Mouse (Mus musculus) liver, embryonic 16.5 days (tissue): Measurements from ENCODE around the gene Gpalpp1. TPM values are rescaled to one million over a fixed set of nuclear protein-coding genes. Genes with fewer than 3 reads are reported as not detected.

Experiments
- ATAC-seq: fragments of 200-750 bp; cut with Nextera tagmentation; 2 replicates; pipeline ENCODE4 v1.8.0; 2017; ENCODE audit warnings: low read depth, mild to moderate bottlenecking, moderate number of reproducible peaks, moderate library complexity
- H3K27ac ChIP-seq: fragments of 300-500 bp; sonication (generic); 2 replicates; pipeline ENCODE4 v1.5.1; 2014; ENCODE audit warnings: mild to moderate bottlenecking, low read length
- H3K27me3 ChIP-seq: fragments of 300-500 bp; sonication (generic); 2 replicates; pipeline ENCODE4 v1.6.1; 2014; ENCODE audit warnings: low read depth, low read length, mixed read lengths; ENCODE audit not compliant: control insufficient read depth, insufficient read depth
- H3K36me3 ChIP-seq: fragments of 300-500 bp; sonication (generic); 2 replicates; pipeline ENCODE4 v1.6.1; 2014; ENCODE audit warnings: mild to moderate bottlenecking; ENCODE audit not compliant: control insufficient read depth, insufficient read depth
- H3K4me1 ChIP-seq: fragments of 300-500 bp; sonication (generic); 2 replicates; pipeline ENCODE4 v1.6.1; 2014; ENCODE audit warnings: low read depth, low read length, mixed read lengths; ENCODE audit not compliant: control insufficient read depth
- H3K4me2 ChIP-seq: fragments of 300-500 bp; sonication (generic); 2 replicates; pipeline ENCODE4 v1.6.1; 2014; ENCODE audit warnings: low read depth, low read length, mixed read lengths
- H3K4me3 ChIP-seq: fragments of 300-500 bp; sonication (generic); 2 replicates; pipeline ENCODE4 v1.5.1; 2014; ENCODE audit warnings: low read depth, mild to moderate bottlenecking, low read length
- H3K9ac ChIP-seq: fragments of 300-500 bp; sonication (generic); 2 replicates; pipeline ENCODE4 v1.6.1; 2014; ENCODE audit warnings: low read depth, low read length
- H3K9me3 ChIP-seq: fragments of 300-500 bp; sonication (generic); replicated peaks from 2 replicates; pipeline ENCODE4 v1.6.1; 2016; ENCODE audit warnings: low read length; ENCODE audit not compliant: control insufficient read depth
- WGBS: fragments of 180-500 bp; shearing (Covaris S2); extraction: QIAGEN DNeasy Blood & Tissue Kit; methylation state at CpG from one replicate; pipeline ENCODE4 v1.1.7; 2014; ENCODE audit not compliant: insufficient replicate concordance; 5-methylcytosine and 5-hydroxymethylcytosine counted together
- polyA plus RNA-seq: library from polyadenylated mRNA; unstranded; fragments of >200 nt; fragmentation: Nextera tagmentation; extraction: Ambion mirVana; gene quantifications from 2 replicates; pipeline ENCODE4 v1.2.1, GENCODE M21; 2015

The Gpalpp1 gene
- polyA plus RNA-seq, 1 experiment from 2014 or later = 4.5 TPM

- ATAC-seq = no peak
- H3K4me1 ChIP-seq = no peaks in the 10 kb centered on the region
Measured at GRCm38 (mm10) chr14:76053726-76054125, 56.8 kb downstream of the Gpalpp1 start.

DNA sequence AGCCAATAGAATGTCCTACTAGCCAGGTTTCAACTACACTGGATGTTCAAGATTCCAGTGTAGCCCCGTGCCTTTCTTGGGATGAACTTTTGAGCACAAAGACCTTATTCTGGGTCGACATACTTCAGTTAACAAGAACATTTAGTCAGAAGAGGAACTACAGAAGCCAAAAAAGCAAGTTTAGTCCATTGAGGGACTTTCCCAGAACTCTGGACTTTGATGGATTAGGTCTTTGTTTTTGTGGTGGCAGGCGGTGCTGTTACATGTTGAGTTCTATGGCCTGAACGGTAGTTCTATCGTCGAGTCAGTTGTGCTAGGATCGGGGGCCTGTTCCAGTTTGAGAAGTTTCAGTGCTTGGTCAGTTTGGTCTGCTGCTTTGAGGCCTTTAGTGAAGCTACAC is 58.6 kb downstream of the Gpalpp1 start:
- Histone ChIP-seq H3K36me3 (no peaks in the 10 kb centered on the region), H3K9ac (no peak overlapping the region), H3K4me3 (no peak overlapping the region), H3K4me2 (no peak overlapping the region), H3K4me1 (no peaks in the 10 kb centered on the region), H3K9me3 (no peaks in the 10 kb centered on the region), H3K27me3 (no peaks in the 10 kb centered on the region), H3K27ac (no peak overlapping the region)
- WGBS = 40% methylated on average over 7 of the region's 7 CpGs
- no peak for ATAC-seq

More at GRCm38 (mm10) chr14:76053726-76054125, 56.8 kb downstream of the Gpalpp1 start:
- Histone ChIP-seq H3K4me3 (no peak overlapping the region), H3K9me3 (no peaks in the 10 kb centered on the region), H3K27me3 (no peaks in the 10 kb centered on the region), H3K27ac (no peak overlapping the region), H3K36me3 (no peaks in the 10 kb centered on the region), H3K4me2 (no peak overlapping the region), H3K9ac (no peak overlapping the region)
- WGBS = 70% methylated on average over 11 of the region's 11 CpGs

DNA sequence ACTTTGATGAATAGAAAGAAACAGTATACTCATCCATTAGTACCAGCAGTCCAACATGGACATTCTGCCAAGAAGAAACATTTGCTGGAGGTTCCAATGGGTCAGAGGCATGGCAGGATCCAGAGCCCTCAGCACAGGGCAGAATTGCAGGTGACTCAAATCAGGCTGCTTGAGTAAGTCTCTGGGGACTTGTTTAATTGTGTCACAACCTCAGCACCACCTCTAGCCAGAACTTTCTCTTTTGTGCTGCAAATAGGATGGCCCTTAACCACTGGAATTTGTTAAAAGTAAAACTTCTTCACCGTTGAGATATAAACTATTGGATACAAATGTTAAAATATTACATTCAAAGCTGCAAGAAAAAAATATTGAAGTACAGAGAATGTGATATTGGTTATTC is 64.8 kb downstream of the Gpalpp1 start:
- Histone ChIP-seq H3K9me3 (no peaks in the 10 kb centered on the region), H3K27ac (no peak overlapping the region), H3K4me2 (no peak overlapping the region), H3K36me3 (no peaks in the 10 kb centered on the region), H3K4me3 (no peak overlapping the region), H3K9ac (no peak overlapping the region), H3K27me3 (no peaks in the 10 kb centered on the region), H3K4me1 (no peaks in the 10 kb centered on the region)
- no peak for ATAC-seq
- WGBS = 37% methylated on average over 1 of the region's 1 CpGs

DNA sequence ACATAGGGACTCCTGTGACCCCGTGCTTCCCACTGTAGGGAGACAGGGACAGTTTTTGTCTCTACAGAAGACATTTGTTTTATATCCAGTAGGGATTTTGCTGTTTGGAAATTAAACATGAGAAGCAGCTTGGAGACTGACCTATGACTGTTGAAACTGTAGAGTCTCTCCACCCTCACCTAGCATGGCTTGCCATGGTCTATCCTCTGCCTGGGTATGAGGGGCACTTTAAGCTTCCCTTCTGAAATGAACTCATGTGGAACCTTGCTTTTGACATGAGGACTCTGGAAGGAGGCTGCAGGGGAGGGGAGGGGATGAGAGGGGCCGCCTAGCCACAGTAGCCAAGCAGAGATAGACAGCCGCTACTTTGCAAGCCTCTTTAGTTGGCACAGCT is 66.4 kb downstream of the Gpalpp1 start:
- no peaks in the 10 kb centered on the region for H3K9me3 ChIP-seq
- no peak for ATAC-seq
- H3K36me3 ChIP-seq = no peaks in the 10 kb centered on the region
- H3K4me3 ChIP-seq = no peak overlapping the region
- no peak overlapping the region for H3K9ac ChIP-seq
- no peak overlapping the region for H3K27ac ChIP-seq
- WGBS = 66% methylated on average over 3 of the region's 3 CpGs
- no peak overlapping the region for H3K4me2 ChIP-seq
- no peaks in the 10 kb centered on the region for H3K27me3 ChIP-seq
- no peaks in the 10 kb centered on the region for H3K4me1 ChIP-seq

GRCm38 (mm10) chr14:76043251-76044163 is 67.1 kb downstream of the Gpalpp1 start:
- no peak for ATAC-seq
- Histone ChIP-seq H3K4me2 (no peak overlapping the region), H3K9ac (no peak overlapping the region), H3K4me3 (no peak overlapping the region), H3K4me1 (no peaks in the 10 kb centered on the region), H3K27ac (no peak overlapping the region), H3K9me3 (no peaks in the 10 kb centered on the region), H3K36me3 (no peaks in the 10 kb centered on the region), H3K27me3 (no peaks in the 10 kb centered on the region)
- 67% methylated on average over 14 of the region's 14 CpGs for WGBS

Other genes starting within 250 kb of the Gpalpp1 start
- 0.07 and 0.13 TPM in 2 replicates for gene Kctd4, start 155.8 kb downstream of the Gpalpp1 start, polyA plus RNA-seq
- 15.4 and 16.9 TPM in 2 replicates for gene Gtf2f2, start 99.9 kb downstream of the Gpalpp1 start, polyA plus RNA-seq
- gene Nufip1, start 131 bp upstream of the Gpalpp1 start, polyA plus RNA-seq = 4.3 and 5.0 TPM in 2 replicates